Mouse (Mus musculus): ENCODE measurements around the gene Bend5. TPM values are rescaled to one million over a fixed set of nuclear protein-coding genes. Genes with fewer than 3 reads are reported as not detected.

Gene Bend5
- 9.5 and 9.7 TPM in 2 replicates for polyA plus RNA-seq (2012; rRNA removed)

GRCm38 (mm10) chr4:111414818-111415488, at the start of gene Bend5:
TSS of gene Bend5 (plus strand) at chr4:111415006.

Data from colon, adult 2 months (tissue).